Mouse (Mus musculus): ENCODE measurements around the gene Gng4.

DNA sequence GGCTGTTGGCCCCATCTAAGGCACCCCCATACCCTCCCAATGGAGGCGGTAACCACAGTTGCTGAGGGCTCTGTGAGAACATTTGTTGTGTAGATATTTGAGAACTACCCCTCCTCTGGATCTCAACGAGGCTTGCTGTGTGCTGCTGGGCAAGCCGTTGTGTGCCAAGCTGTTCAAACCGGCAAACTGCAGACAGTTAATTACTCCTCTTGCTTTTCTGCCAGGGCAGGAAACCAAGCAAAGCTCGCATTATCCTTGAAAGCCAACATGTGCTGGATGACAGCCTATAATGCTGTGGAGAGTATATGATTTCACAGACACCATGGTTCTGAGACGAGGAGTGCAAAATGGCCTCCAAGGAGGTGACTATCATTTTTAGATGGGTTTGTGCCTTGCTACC lies 42.7 kb downstream of the Gng4 start:
- TF ChIP-seq CTCF (conservative IDR thresholded peaks at IDR 0.05; ENCODE audit: low read length) = no peak
- TF ChIP-seq POU5F1 (IDR thresholded peaks at IDR 0.05; ENCODE audit: borderline replicate concordance, low read length) = no peak

All from E14TG2a.4 (cell line).